16 mouse cellular contexts compared by ENCODE assay signal in genomic region chr2:132498344-132498743, GRCm38 (mm10).
"Had no signal": no experiment of that assay in that cellular context is flagged by ENCODE, and none has a peak within 500 bp of the region (broad histone marks: within the 10 kb centered on the region; RNA-seq: fewer than 3 reads in every experiment).

No protein-coding gene starts in this region.

- H3K36me3 ChIP-seq: limb, embryonic 15.5 days; liver, embryonic 12.5 days; midbrain, embryonic 12.5 days; neural tube, embryonic 13.5 days; stomach, embryonic 15.5 days had no signal

- H3K4me2 ChIP-seq: limb, embryonic 15.5 days; liver, embryonic 12.5 days; lung, embryonic 14.5 days; midbrain, embryonic 12.5 days; neural tube, embryonic 13.5 days; stomach, embryonic 15.5 days had no signal

- DNase-seq: kidney, adult 11 months; kidney, adult 9 months; kidney, postnatal 36 days; lung, embryonic 14.5 days; lung, postnatal 10 days; lung, postnatal 4 days; retina, postnatal 1 day; right cerebral cortex, postnatal 4 days had no signal

- H3K27me3 ChIP-seq: limb, embryonic 15.5 days; liver, embryonic 12.5 days; midbrain, embryonic 12.5 days; neural tube, embryonic 13.5 days; stomach, embryonic 15.5 days had no signal

- H3K27ac ChIP-seq: hindbrain, postnatal 0 days; kidney, postnatal 0 days; layer of hippocampus, adult 2 months; limb, embryonic 15.5 days; liver, embryonic 12.5 days; midbrain, embryonic 12.5 days; neural tube, embryonic 13.5 days; stomach, embryonic 15.5 days had no signal

- H3K4me3 ChIP-seq: layer of hippocampus, adult 2 months; limb, embryonic 15.5 days; liver, embryonic 12.5 days; midbrain, embryonic 12.5 days; neural tube, embryonic 13.5 days; stomach, embryonic 15.5 days had no signal

- H3K4me1 ChIP-seq: limb, embryonic 15.5 days; liver, embryonic 12.5 days; midbrain, embryonic 12.5 days; neural tube, embryonic 13.5 days; stomach, embryonic 15.5 days had no signal
